Mouse (Mus musculus) sigmoid colon, adult 10 weeks (tissue): Measurements from ENCODE around the gene Gnaz. TPM values are rescaled to one million over a fixed set of nuclear protein-coding genes. Genes with fewer than 3 reads are reported as not detected.

Experiments
- polyA plus RNA-seq: library from polyadenylated mRNA; stranded (reverse); fragments of 350-450 nt; fragmentation: Illumina TruSeq; extraction: RNeasy Lipid Tissue Mini Kit (QIAGEN cat#74804); gene quantifications from one replicate; pipeline ENCODE4 v1.2.3, GENCODE M21; 2014; ENCODE audit warnings: low read depth, low replicate concordance

Gnaz gene
- 0.98 TPM for polyA plus RNA-seq

GRCm38 (mm10) chr10:74966850-74967451 lies at the start of gene Gnaz:
TSS of gene Gnaz (plus strand) at chr10:74967177.

DNA sequence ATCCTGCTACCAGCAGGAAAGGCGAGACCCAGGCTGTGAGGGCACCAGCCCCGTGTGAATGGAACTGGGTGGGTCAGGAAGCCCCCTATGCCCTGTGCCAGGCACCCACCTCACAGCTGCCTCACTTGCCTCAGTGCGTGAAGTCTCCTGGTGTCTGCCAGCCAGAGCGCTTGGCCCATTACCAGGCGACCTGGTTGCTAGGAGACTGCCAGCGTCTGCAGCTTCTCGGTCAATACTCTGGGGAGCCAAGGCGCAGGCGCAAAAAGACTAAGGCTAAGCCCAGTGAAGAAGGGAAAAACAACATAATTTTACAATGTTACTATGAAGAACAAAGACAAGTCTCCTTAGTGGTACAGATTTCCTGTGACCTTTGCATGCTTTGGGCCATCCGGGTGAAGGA lies 65.4 kb downstream of the Gnaz start, which contains the start of gene Rsph14:
TSS of gene Rsph14 (minus strand) at position 192 of the 400 bp plus-strand sequence.

DNA sequence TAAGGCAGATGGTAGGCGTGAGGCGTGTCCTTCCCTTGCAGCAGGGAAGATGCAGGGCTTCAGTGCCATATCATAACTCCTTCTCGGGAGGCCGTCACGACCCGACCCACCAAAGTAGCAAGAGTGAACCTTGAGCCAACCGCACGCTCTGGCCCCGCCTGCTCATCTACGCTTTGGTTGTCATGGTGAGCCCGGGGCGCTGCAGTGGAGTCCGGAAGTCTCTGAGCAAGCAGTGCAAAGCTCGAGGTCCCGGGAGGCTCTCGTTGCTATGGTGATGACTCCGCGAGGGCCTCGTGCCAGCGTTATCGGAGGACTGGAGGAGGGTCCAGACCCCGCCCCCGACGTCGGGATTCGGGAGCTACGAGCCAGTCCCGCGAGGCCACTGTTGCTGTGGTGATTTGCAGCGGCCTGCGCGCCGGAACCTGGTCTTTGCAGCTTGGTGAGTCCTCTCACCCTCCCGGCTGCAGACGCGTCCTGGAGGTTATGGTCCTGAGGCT lies 70.0 kb downstream of the Gnaz start, which contains the start of gene Rab36:
TSS of gene Rab36 (plus strand) at position 176 of the 497 bp plus-strand sequence.

DNA sequence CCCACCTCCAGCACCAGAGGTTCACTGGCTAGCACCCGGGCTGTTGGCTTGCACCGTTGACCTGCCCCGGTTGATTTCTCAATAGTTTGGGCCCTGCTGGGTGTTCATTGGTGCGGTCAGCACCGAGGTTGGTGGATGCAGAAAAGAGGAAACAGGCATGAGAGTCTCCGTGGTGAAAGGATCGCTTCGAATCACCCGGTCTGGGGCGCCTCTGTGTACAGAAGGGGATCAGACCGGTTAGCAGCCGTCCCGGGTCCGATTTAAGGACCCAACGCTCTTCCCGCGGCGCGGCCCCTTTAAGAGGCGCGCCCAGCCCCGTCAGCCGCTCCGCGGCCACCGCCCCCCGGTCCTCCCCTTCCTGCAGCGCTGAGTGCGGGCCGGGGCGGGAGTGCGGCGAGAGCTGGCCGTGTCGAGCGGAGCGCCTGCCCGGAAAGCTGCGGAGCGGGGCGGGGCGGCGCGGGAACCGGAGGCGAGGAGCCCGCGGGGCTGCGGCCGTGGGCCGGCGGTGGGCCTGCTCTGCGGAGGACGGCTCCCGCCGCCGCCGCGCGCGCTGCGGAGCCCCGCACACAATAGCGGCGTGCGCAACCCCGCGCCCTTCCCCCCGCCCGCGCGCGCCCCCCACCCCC lies 93.4 kb downstream of the Gnaz start, which contains the start of gene Bcr:
TSS of gene Bcr (plus strand) at position 376 of the 626 bp plus-strand sequence.

Other genes starting within 250 kb of the Gnaz start
- not detected for gene Rsph14, start 65.4 kb downstream of the Gnaz start, polyA plus RNA-seq
- gene Rab36, start 69.9 kb downstream of the Gnaz start, polyA plus RNA-seq: 1.2 TPM
- gene Bcr, start 93.4 kb downstream of the Gnaz start, polyA plus RNA-seq: 20.9 TPM
- gene Specc1l, start 244.9 kb downstream of the Gnaz start, polyA plus RNA-seq: 36.2 TPM